ENCODE assay signal across 8 mouse cellular contexts in genomic region chr15:31529811-31530658, GRCm38 (mm10). TPM values are rescaled to one million over a fixed set of nuclear protein-coding genes. Genes with fewer than 3 reads are reported as not detected.
DNase-seq lines count a peak whose midpoint lies in the region; ATAC-seq and TF ChIP-seq lines count a peak whose summit lies in the region.

No protein-coding gene starts in this region.

- H3K36me3 ChIP-seq in intestine, embryonic 15.5 days: no peaks in the 10 kb centered on the region
- H3K36me3 ChIP-seq in liver, embryonic 13.5 days: peaks cover 4% of the 10 kb centered on the region; the same call in 1 of the 2 replicates

- H3K9ac ChIP-seq in intestine, embryonic 15.5 days: peak overlapping the region; percentile 91
- H3K9ac ChIP-seq in liver, embryonic 13.5 days: peak overlapping the region; percentile 96

- H3K4me1 ChIP-seq in intestine, embryonic 15.5 days (replicated peaks): 0 out of 2 replicates have a peak, but pooled peaks cover 9% of the 10 kb centered on the region
- peaks cover 67% of the 10 kb centered on the region for H3K4me1 ChIP-seq in liver, embryonic 13.5 days (replicated peaks)

- no peak for TF ChIP-seq CTCF in layer of hippocampus, adult 2 months (conservative IDR thresholded peaks at IDR 0.05)

- no peaks in the 10 kb centered on the region for H3K27me3 ChIP-seq in intestine, embryonic 15.5 days (replicated peaks)
- no peaks in the 10 kb centered on the region for H3K27me3 ChIP-seq in liver, embryonic 13.5 days

- DNase-seq in layer of hippocampus, adult 2 months (ENCODE audit: low spot score in 2 of 2): no peak
- DNase-seq in layer of hippocampus, adult 9-10 months (ENCODE audit: low spot score): no peak
- DNase-seq in cerebellum, postnatal 14 days: peak; percentile 69
- peak; percentile 6 to 35 for DNase-seq in gastrocnemius, postnatal 36 days
- DNase-seq in liver, embryonic 13.5 days: peak; percentile 21
- DNase-seq in neural tube, embryonic 10.5 days (ENCODE audit: extremely low spot score, low spot score): peak; percentile 70
- peak; percentile 62 for DNase-seq in testis, postnatal 14 days (ENCODE audit: low spot score)

- H3K9me3 ChIP-seq in intestine, embryonic 15.5 days: no peaks in the 10 kb centered on the region
- H3K9me3 ChIP-seq in liver, embryonic 13.5 days (replicated peaks): no peaks in the 10 kb centered on the region

- peak overlapping the region; percentile 99 for H3K27ac ChIP-seq in layer of hippocampus, adult 2 months
- peak overlapping the region; percentile 97 for H3K27ac ChIP-seq in intestine, embryonic 15.5 days
- peak overlapping the region; percentile 94 for H3K27ac ChIP-seq in liver, embryonic 13.5 days

- WGBS in intestine, embryonic 15.5 days: under 1% methylated on average over 53 of the region's 56 CpGs
- WGBS in liver, embryonic 13.5 days (ENCODE audit: insufficient replicate concordance): under 1% methylated on average over 54 of the region's 56 CpGs

- ATAC-seq in intestine, embryonic 15.5 days: peak; percentile 71
- peak; percentile 10 for ATAC-seq in liver, embryonic 13.5 days (ENCODE audit: low read depth)

- peak overlapping the region; percentile 71 for H3K4me2 ChIP-seq in intestine, embryonic 15.5 days (replicated peaks)
- peak overlapping the region; percentile 76 for H3K4me2 ChIP-seq in liver, embryonic 13.5 days

- peak overlapping the region; percentile 74 for H3K4me3 ChIP-seq in layer of hippocampus, adult 2 months
- H3K4me3 ChIP-seq in intestine, embryonic 15.5 days (replicated peaks): peak overlapping the region; percentile 91
- peak overlapping the region; percentile 95 for H3K4me3 ChIP-seq in liver, embryonic 13.5 days (replicated peaks)

- intact Hi-C loops in gastrocnemius, postnatal 36 days (cut with DNase I): loop anchor here (5.0 kb wide), 1 partner anchor 37 kb away; the partner anchor contains the start of gene Cmbl

RNA-seq across cellular contexts. Expression of gene March6, which starts 0.8 kb away (rescaled TPM):
- 100 to 1,000 TPM; 186 to 194 TPM for total RNA-seq in layer of hippocampus, adult 2 months (2021)
- 100 to 1,000 TPM in 1 of 2 experiments, 10 to 100 TPM in 1; 99.7 to 116 TPM for total RNA-seq in gastrocnemius, postnatal 36 days (2021)
- 25.0 and 26.0 TPM in 2 replicates for polyA plus RNA-seq in intestine, embryonic 15.5 days (2015; fragmentation: Nextera tagmentation; extraction: Ambion mirVana)
- 12.7 and 16.2 TPM in 2 replicates for polyA plus RNA-seq in liver, embryonic 13.5 days (2015; fragmentation: Nextera tagmentation; extraction: Ambion mirVana)

RNA-seq across cellular contexts. Expression of gene Cmbl, which starts 35.2 kb away (rescaled TPM):
- 10 to 100 TPM; 12.7 to 12.8 TPM for total RNA-seq in layer of hippocampus, adult 2 months (2021)
- total RNA-seq in gastrocnemius, postnatal 36 days (2021): 10 to 100 TPM; 43.3 to 47.6 TPM
- polyA plus RNA-seq in intestine, embryonic 15.5 days (2015; fragmentation: Nextera tagmentation; extraction: Ambion mirVana): 34.6 and 36.4 TPM in 2 replicates
- polyA plus RNA-seq in liver, embryonic 13.5 days (2015; fragmentation: Nextera tagmentation; extraction: Ambion mirVana): 5.0 and 5.3 TPM in 2 replicates

Comparison
In these comparisons a context has a peak if more than half of its experiments do, and no peak if none do; other contexts are left out.
1. DNase-seq: peak in cerebellum, postnatal 14 days (2 of 2), gastrocnemius, postnatal 36 days (2 of 2), liver, embryonic 13.5 days (single experiment), neural tube, embryonic 10.5 days (single experiment) and testis, postnatal 14 days (single experiment); none in layer of hippocampus, adult 2 months (0 of 2) and layer of hippocampus, adult 9-10 months (single experiment).
2. Peak in every context shown above with its lines, with median percentiles within 50 percentile points of each other: H3K27ac ChIP-seq and H3K4me3 ChIP-seq.